Mouse (Mus musculus): ENCODE results near the gene Rbbp4. TPM values are rescaled to one million over a fixed set of nuclear protein-coding genes. Genes with fewer than 3 reads are reported as not detected.
A peak's percentile ranks its signal among the peaks of the same experiment; 100 is the strongest.
"Not testable (repeated sequence)": the region's sequence is repeated elsewhere in the genome, so short reads cannot be mapped to it uniquely, and the experiment has no call there.

The Rbbp4 gene
- polyA plus RNA-seq, 1 experiment from 2014 or later, result 377 TPM

GRCm38 (mm10) chr4:129373202-129373976, 38.2 kb upstream of the Rbbp4 start:
- WGBS, result 45% methylated on average over 8 of the region's 8 CpGs
- H3K4me1 ChIP-seq, result no peaks in the 10 kb centered on the region

GRCm38 (mm10) chr4:129371391-129371790, 36.2 kb upstream of the Rbbp4 start:
- H3K36me3 ChIP-seq, result no peaks in the 10 kb centered on the region
- H3K4me1 ChIP-seq, result no peaks in the 10 kb centered on the region
- H3K9me3 ChIP-seq, result no peaks in the 10 kb centered on the region
- H3K27me3 ChIP-seq (ENCODE audit: insufficient read depth, poor library complexity, severe bottlenecking), result peaks cover 16% of the 10 kb centered on the region
- DNase-seq (ENCODE audit: low spot score), result no peak
- no peak overlapping the region for H3K4me3 ChIP-seq
- H3K27ac ChIP-seq, result no peak overlapping the region
- WGBS, result 92% methylated on average over 3 of the region's 3 CpGs

More at GRCm38 (mm10) chr4:129373202-129373976, 38.2 kb upstream of the Rbbp4 start:
- DNase-seq (ENCODE audit: low spot score), result no peak
- Histone ChIP-seq H3K36me3 (no peaks in the 10 kb centered on the region), H3K9me3 (no peaks in the 10 kb centered on the region), H3K27ac (no peak overlapping the region), H3K4me3 (no peak overlapping the region), H3K27me3 (ENCODE audit: insufficient read depth, poor library complexity, severe bottlenecking) (peaks cover 23% of the 10 kb centered on the region)

GRCm38 (mm10) chr4:129365224-129365623, 30.1 kb upstream of the Rbbp4 start:
- H3K4me1 ChIP-seq, result no peaks in the 10 kb centered on the region
- H3K27ac ChIP-seq, result no peak overlapping the region
- H3K36me3 ChIP-seq, result no peaks in the 10 kb centered on the region
- no peaks in the 10 kb centered on the region for H3K9me3 ChIP-seq
- no peak overlapping the region for H3K4me3 ChIP-seq
- DNase-seq (ENCODE audit: low spot score), result no peak
- 83% methylated on average over 5 of the region's 5 CpGs for WGBS
- no peaks in the 10 kb centered on the region for H3K27me3 ChIP-seq (ENCODE audit: insufficient read depth, poor library complexity, severe bottlenecking)

GRCm38 (mm10) chr4:129364379-129364778, 29.2 kb upstream of the Rbbp4 start:
- 76% methylated on average over 3 of the region's 3 CpGs for WGBS
- Histone ChIP-seq H3K27me3 (ENCODE audit: insufficient read depth, poor library complexity, severe bottlenecking) (no peaks in the 10 kb centered on the region), H3K4me3 (no peak overlapping the region), H3K36me3 (peaks cover 7% of the 10 kb centered on the region; the same call in 1 of the 2 replicates), H3K27ac (no peak overlapping the region), H3K9me3 (no peaks in the 10 kb centered on the region), H3K4me1 (no peaks in the 10 kb centered on the region)
- DNase-seq (ENCODE audit: low spot score), result no peak

GRCm38 (mm10) chr4:129363463-129363862, 28.3 kb upstream of the Rbbp4 start:
- H3K9me3 ChIP-seq, result no peaks in the 10 kb centered on the region
- DNase-seq (ENCODE audit: low spot score), result no peak
- H3K27ac ChIP-seq, result no peak overlapping the region
- H3K36me3 ChIP-seq, result peaks cover 7% of the 10 kb centered on the region; the same call in 1 of the 2 replicates
- no peaks in the 10 kb centered on the region for H3K4me1 ChIP-seq
- H3K27me3 ChIP-seq (ENCODE audit: insufficient read depth, poor library complexity, severe bottlenecking), result no peaks in the 10 kb centered on the region
- no peak overlapping the region for H3K4me3 ChIP-seq
- 91% methylated on average over 9 of the region's 9 CpGs for WGBS

GRCm38 (mm10) chr4:129362771-129363170, 27.6 kb upstream of the Rbbp4 start:
- Histone ChIP-seq H3K9me3 (no peaks in the 10 kb centered on the region), H3K4me3 (no peak overlapping the region), H3K27ac (no peak overlapping the region), H3K27me3 (ENCODE audit: insufficient read depth, poor library complexity, severe bottlenecking) (no peaks in the 10 kb centered on the region), H3K36me3 (peaks cover 7% of the 10 kb centered on the region; the same call in 1 of the 2 replicates), H3K4me1 (no peaks in the 10 kb centered on the region)
- WGBS, result 82% methylated on average over 5 of the region's 5 CpGs
- DNase-seq (ENCODE audit: low spot score), result no peak

- H3K4me1 ChIP-seq; H3K27me3 ChIP-seq (ENCODE audit: insufficient read depth, poor library complexity, severe bottlenecking); H3K4me3 ChIP-seq; DNase-seq (ENCODE audit: low spot score); H3K9me3 ChIP-seq; H3K27ac ChIP-seq: not testable (repeated sequence)
- peaks cover 12% of the 10 kb centered on the region; the same call in 1 of the 2 replicates for H3K36me3 ChIP-seq
- 79% methylated on average over 3 of the region's 3 CpGs for WGBS
Observed at GRCm38 (mm10) chr4:129362238-129362637, 27.1 kb upstream of the Rbbp4 start.

GRCm38 (mm10) chr4:129357613-129358163, 22.5 kb upstream of the Rbbp4 start:
- no peak overlapping the region for H3K4me3 ChIP-seq
- H3K36me3 ChIP-seq, result peaks cover 34% of the 10 kb centered on the region
- no peaks in the 10 kb centered on the region for H3K4me1 ChIP-seq
- H3K27me3 ChIP-seq (ENCODE audit: insufficient read depth, poor library complexity, severe bottlenecking), result no peaks in the 10 kb centered on the region
- 79% methylated on average over 15 of the region's 15 CpGs for WGBS
- H3K27ac ChIP-seq, result no peak overlapping the region
- DNase-seq (ENCODE audit: low spot score), result no peak
- no peaks in the 10 kb centered on the region for H3K9me3 ChIP-seq

- no peaks in the 10 kb centered on the region for H3K27me3 ChIP-seq (ENCODE audit: insufficient read depth, poor library complexity, severe bottlenecking)
- DNase-seq (ENCODE audit: low spot score), result no peak
- H3K4me3 ChIP-seq, result no peak overlapping the region
- 80% methylated on average over 15 of the region's 15 CpGs for WGBS
- no peak overlapping the region for H3K27ac ChIP-seq
- peaks cover 33% of the 10 kb centered on the region for H3K36me3 ChIP-seq
- H3K9me3 ChIP-seq, result no peaks in the 10 kb centered on the region
- H3K4me1 ChIP-seq, result no peaks in the 10 kb centered on the region
Observed at GRCm38 (mm10) chr4:129354236-129354635, 19.1 kb upstream of the Rbbp4 start.

GRCm38 (mm10) chr4:129353176-129353575, 18.0 kb upstream of the Rbbp4 start:
- H3K36me3 ChIP-seq, result peaks cover 33% of the 10 kb centered on the region

GRCm38 (mm10) chr4:129351111-129351510, 15.9 kb upstream of the Rbbp4 start:
- H3K9me3 ChIP-seq, result no peaks in the 10 kb centered on the region
- H3K4me1 ChIP-seq, result no peaks in the 10 kb centered on the region
- H3K27ac ChIP-seq, result no peak overlapping the region
- 74% methylated on average over 6 of the region's 6 CpGs for WGBS
- peaks cover 31% of the 10 kb centered on the region for H3K36me3 ChIP-seq
- no peak for DNase-seq (ENCODE audit: low spot score)
- no peak overlapping the region for H3K4me3 ChIP-seq
- H3K27me3 ChIP-seq (ENCODE audit: insufficient read depth, poor library complexity, severe bottlenecking), result no peaks in the 10 kb centered on the region

More at GRCm38 (mm10) chr4:129353176-129353575, 18.0 kb upstream of the Rbbp4 start:
- WGBS, result 89% methylated on average over 12 of the region's 12 CpGs
- H3K9me3 ChIP-seq, result no peaks in the 10 kb centered on the region
- no peak overlapping the region for H3K27ac ChIP-seq
- no peaks in the 10 kb centered on the region for H3K27me3 ChIP-seq (ENCODE audit: insufficient read depth, poor library complexity, severe bottlenecking)
- no peak overlapping the region for H3K4me3 ChIP-seq
- no peaks in the 10 kb centered on the region for H3K4me1 ChIP-seq
- DNase-seq (ENCODE audit: low spot score), result no peak

- Histone ChIP-seq H3K27ac (no peak overlapping the region), H3K9me3 (no peaks in the 10 kb centered on the region), H3K4me3 (no peak overlapping the region), H3K27me3 (ENCODE audit: insufficient read depth, poor library complexity, severe bottlenecking) (no peaks in the 10 kb centered on the region), H3K36me3 (peaks cover 29% of the 10 kb centered on the region), H3K4me1 (no peaks in the 10 kb centered on the region)
- 6% methylated on average over 1 of the region's 1 CpGs for WGBS
- DNase-seq (ENCODE audit: low spot score), result peak; percentile 83
Observed at GRCm38 (mm10) chr4:129350644-129351043, 15.5 kb upstream of the Rbbp4 start.

GRCm38 (mm10) chr4:129346481-129347154, 11.4 kb upstream of the Rbbp4 start:
- no peak for DNase-seq (ENCODE audit: low spot score)
- Histone ChIP-seq H3K36me3 (peaks cover 49% of the 10 kb centered on the region), H3K9me3 (no peaks in the 10 kb centered on the region), H3K27me3 (ENCODE audit: insufficient read depth, poor library complexity, severe bottlenecking) (no peaks in the 10 kb centered on the region), H3K27ac (no peak overlapping the region), H3K4me1 (no peaks in the 10 kb centered on the region), H3K4me3 (no peak overlapping the region)
- WGBS, result 83% methylated on average over 15 of the region's 15 CpGs

All from heart, embryonic 10.5 days (tissue).